Mouse (Mus musculus) kidney, adult 2 months (tissue): ENCODE results near the gene Cyp2b13. TPM values are rescaled to one million over a fixed set of nuclear protein-coding genes. Genes with fewer than 3 reads are reported as not detected.
"Not testable (repeated sequence)": the region's sequence is repeated elsewhere in the genome, so short reads cannot be mapped to it uniquely, and the experiment has no call there.

ENCODE experiments used
- DNase-seq: peaks from one replicate; pipeline ENCODE4 v3.0.0; 2021
- H3K27ac ChIP-seq: fragments of 200-500 bp; 2 replicates; pipeline ENCODE4 v1.5.1; 2012; ENCODE audit warnings: low read depth, low read length, control low read depth, inconsistent platforms; ENCODE audit not compliant: insufficient read depth
- H3K27me3 ChIP-seq: fragments of 200-500 bp; replicated peaks from 2 replicates; pipeline ENCODE4 v1.6.1; 2012; ENCODE audit warnings: mild to moderate bottlenecking, moderate library complexity, low read length, inconsistent platforms; ENCODE audit not compliant: control insufficient read depth, insufficient read depth
- H3K36me3 ChIP-seq: fragments of 200-500 bp; 2 replicates; pipeline ENCODE4 v1.6.1; 2012; ENCODE audit warnings: mild to moderate bottlenecking, moderate library complexity, low read length, inconsistent platforms; ENCODE audit not compliant: control insufficient read depth, insufficient read depth
- H3K4me1 ChIP-seq: fragments of 200-500 bp; 2 replicates; pipeline ENCODE4 v1.6.1; 2011; ENCODE audit warnings: low read length; ENCODE audit not compliant: control insufficient read depth, insufficient read depth
- H3K4me3 ChIP-seq: fragments of 200-500 bp; 2 replicates; pipeline ENCODE4 v1.5.1; 2011; ENCODE audit warnings: mild to moderate bottlenecking, low read depth, low read length, control low read depth; ENCODE audit not compliant: insufficient read depth
- CTCF ChIP-seq: fragments of 200-500 bp; conservative IDR thresholded peaks from 2 replicates; pipeline ENCODE4 v1.5.1; 2011; ENCODE audit warnings: low read depth, mild to moderate bottlenecking, control low read depth, low read length, moderate library complexity, mixed read lengths; ENCODE audit not compliant: insufficient read depth, insufficient read length
- POLR2A ChIP-seq: fragments of 200-500 bp; IDR thresholded peaks from one replicate; pipeline ENCODE4 v1.6.1; 2011; ENCODE audit warnings: low read depth, low read length, control low read depth
- WGBS: fragments of 180-500 bp; shearing (Covaris S2); methylation state at CpG from one replicate; pipeline ENCODE4 v1.1.7; 2018; 5-methylcytosine and 5-hydroxymethylcytosine counted together
- polyA plus RNA-seq: library from polyadenylated mRNA; depleted of rRNA; stranded (reverse); fragments of >200 nt; gene quantifications from 2 replicates; pipeline ENCODE4 v1.2.3, GENCODE M21; 2012; rRNA removed

The Cyp2b13 gene
- not detected in 2 replicates for polyA plus RNA-seq

DNA sequence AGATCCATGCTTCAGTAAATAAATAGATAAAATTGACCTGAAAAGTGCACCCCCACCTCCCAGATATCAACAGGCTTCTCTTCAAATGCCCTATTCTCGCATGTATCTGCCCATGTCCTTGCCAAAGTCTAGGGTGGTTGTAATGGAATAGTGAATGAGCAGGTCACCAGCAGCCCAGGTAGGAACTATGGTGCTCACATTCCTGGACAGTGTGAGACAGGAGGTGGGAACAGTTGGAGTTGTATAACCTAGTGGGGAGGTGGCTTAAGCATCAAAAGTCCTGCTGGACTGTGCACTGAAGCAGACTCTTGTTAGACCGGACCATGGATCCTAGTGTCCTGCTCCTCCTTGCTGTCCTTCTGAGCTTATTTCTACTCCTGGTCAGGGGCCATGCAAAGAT is at the start of gene Cyp2b13:
Cyp2b13 (plus strand) TSS at position 301 of the 400 bp plus-strand sequence.
- H3K4me1 ChIP-seq = not testable (repeated sequence)
- 75% methylated on average over 1 of the region's 2 CpGs for WGBS

DNA sequence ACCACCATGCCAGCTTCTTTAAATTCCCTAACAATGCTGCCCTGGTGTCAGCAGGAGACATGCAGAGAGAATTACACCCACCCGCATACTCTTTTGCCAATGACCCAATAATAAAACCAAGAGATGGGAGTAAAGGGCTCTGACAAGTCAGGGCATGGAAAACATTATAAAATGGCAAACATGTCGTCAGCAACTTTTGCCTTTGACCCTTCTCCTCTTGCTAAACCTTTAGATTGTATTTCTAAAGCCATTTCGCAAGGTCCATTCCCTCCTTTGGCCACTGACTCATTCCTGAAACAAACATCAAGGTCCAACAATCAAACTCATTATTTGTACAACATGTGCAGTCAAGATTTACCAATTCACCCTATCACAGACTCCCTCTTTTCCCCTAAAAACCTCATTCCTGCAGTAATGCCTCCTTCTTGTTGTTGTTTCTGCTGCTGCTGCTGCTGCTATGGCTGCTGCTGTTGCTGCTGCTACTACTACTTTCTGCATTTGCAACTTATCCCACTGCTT is 41.4 kb upstream of the Cyp2b13 start:
- not testable (repeated sequence) for H3K36me3 ChIP-seq, H3K27ac ChIP-seq, H3K4me1 ChIP-seq, DNase-seq, H3K27me3 ChIP-seq, H3K4me3 ChIP-seq
- 70% methylated on average over 1 of the region's 3 CpGs for WGBS

More for the DNA sequence above, at the start of gene Cyp2b13:
- H3K4me3 ChIP-seq, DNase-seq, H3K27ac ChIP-seq, H3K27me3 ChIP-seq, H3K36me3 ChIP-seq: not testable (repeated sequence)

DNA sequence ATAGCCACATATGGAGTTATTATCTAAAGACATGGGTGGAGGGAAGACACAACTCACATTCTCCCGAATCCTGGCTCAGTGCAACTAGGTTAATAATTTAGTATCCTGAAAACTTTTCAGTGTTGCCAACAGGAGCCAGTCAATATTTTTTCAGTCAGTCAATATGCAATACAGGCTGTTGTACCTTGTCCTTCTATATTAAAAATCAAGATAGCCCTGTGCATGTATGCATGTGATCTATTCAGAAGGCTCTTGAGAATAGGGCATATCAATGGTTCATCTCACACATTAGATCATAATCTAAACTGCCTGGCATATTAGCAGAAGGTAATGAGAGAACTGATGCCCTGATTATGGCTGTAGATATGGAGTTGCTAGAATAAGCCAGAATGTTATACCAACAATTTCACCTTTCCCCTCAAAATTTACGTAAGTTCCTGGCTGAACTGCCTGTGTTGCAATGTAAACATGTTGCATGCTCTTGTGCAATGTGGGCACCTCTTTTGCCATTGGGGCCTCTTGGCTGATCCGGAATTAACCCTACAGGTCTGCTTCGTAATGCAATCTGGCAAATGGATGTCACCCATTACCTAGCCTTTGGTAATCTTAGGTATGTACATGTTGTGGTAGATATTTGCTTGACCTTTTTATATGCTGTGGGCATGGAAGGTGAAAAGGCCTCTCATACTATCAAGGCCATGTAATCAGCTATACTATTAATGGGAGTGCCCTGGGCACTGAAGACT is 6.2 kb upstream of the Cyp2b13 start:
- H3K4me3 ChIP-seq, H3K27ac ChIP-seq, H3K36me3 ChIP-seq, DNase-seq, H3K4me1 ChIP-seq, H3K27me3 ChIP-seq: not testable (repeated sequence)
- 86% methylated on average over 4 of the region's 4 CpGs for whole genome bisulfite sequencing

DNA sequence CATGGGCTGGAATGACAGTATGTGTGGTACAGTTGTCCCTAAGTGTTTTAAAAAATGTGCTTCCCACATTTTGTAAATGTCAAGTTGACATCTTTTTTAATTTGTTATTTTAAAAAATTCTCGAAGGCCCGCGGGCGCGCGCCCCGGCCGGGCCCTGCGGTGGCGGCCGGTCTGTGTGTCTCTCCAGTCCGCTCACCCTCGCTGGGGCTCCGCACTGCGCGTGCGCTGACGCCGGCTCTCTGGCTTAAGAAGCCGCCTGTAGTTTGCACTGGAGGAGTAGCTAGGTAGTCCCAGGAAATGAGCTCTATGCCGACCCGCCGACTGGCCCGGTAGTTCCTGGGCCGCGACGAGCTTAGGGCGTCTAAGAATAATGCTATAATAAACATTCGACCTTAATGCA is 10.4 kb downstream of the Cyp2b13 start:
- not testable (repeated sequence) for H3K27me3 ChIP-seq, DNase-seq, H3K4me3 ChIP-seq, H3K4me1 ChIP-seq, H3K27ac ChIP-seq, H3K36me3 ChIP-seq
- WGBS = 65% methylated on average over 29 of the region's 29 CpGs

DNA sequence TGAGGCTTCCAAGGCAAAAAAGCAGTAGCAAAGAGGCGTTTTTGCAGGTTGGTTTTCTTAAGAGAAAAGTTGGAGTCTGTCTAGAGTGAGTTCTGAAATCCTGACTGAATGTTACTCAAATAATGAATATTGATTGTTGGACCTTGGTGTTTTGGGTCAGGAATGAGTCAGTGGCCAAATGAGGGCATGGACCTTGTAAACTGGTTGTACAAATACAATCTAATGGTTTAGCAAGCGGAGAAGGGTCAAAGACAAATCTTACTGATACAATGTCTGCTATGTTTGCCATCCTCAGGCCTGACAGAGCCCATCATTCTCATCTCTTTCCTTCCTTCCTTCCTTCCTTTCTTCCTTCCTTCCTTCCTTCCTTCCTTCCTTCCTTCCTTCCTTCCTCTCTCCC is 21.3 kb downstream of the Cyp2b13 start:
- Histone ChIP-seq H3K4me3 (no peak overlapping the region), H3K27me3 (no peaks in the 10 kb centered on the region), H3K27ac (no peak overlapping the region), H3K36me3 (no peaks in the 10 kb centered on the region), H3K4me1 (no peaks in the 10 kb centered on the region)
- 69% methylated on average over 2 of the region's 2 CpGs for WGBS
- no peak for TF ChIP-seq POLR2A
- no peak for TF ChIP-seq CTCF
- no peak for DNase-seq

DNA sequence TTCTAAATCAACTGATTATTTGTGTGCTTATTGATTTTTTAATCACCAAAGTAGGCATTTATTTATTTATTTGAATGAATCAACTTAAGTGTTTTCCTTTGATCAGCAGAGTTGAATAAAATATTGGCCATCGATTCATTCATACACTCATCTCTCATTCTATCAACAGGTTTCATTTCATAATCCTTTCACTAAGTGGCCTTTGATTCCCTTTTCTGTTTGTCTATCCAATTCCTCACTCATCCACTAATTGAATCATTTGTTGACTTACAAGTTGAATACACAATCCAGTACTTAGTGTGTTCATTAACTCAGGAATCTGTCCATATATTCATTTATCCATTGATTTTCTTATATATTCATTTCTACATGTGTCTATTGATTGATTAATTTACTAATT is 26.1 kb downstream of the Cyp2b13 start:
- Histone ChIP-seq H3K4me1 (no peaks in the 10 kb centered on the region), H3K4me3 (no peak overlapping the region), H3K27me3 (no peaks in the 10 kb centered on the region), H3K27ac (no peak overlapping the region), H3K36me3 (no peaks in the 10 kb centered on the region)
- no peak for DNase-seq
- 87% methylated on average over 1 of the region's 1 CpGs for WGBS
- TF ChIP-seq POLR2A (no peak), CTCF (no peak)

DNA sequence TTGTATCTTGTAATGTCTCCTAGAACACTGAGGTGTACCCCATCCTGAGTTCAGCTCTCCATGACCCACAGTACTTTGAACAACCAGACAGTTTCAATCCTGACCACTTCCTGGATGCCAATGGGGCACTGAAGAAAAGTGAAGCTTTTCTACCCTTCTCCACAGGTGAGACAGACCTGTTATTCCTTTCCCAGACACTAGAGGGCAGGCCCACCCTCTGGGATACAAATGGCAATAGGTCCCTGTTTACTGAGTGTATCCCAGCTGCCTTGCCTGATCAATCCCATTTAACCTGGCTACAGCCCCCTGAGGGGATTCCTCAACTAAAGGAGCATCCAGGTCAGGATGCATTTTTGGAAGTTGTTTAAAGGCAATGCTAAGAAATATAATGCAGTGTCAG is 27.3 kb downstream of the Cyp2b13 start:
- not testable (repeated sequence) for H3K27ac ChIP-seq, H3K4me1 ChIP-seq, H3K4me3 ChIP-seq, H3K36me3 ChIP-seq, H3K27me3 ChIP-seq
- peak; percentile 47 for TF ChIP-seq CTCF
- peak; percentile 1 for DNase-seq

DNA sequence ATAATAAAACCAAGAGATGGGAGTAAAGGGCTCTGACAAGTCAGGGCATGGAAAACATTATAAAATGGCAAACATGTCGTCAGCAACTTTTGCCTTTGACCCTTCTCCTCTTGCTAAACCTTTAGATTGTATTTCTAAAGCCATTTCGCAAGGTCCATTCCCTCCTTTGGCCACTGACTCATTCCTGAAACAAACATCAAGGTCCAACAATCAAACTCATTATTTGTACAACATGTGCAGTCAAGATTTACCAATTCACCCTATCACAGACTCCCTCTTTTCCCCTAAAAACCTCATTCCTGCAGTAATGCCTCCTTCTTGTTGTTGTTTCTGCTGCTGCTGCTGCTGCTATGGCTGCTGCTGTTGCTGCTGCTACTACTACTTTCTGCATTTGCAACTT is 78.3 kb downstream of the Cyp2b13 start:
- WGBS = no CpG with 5 or more reads among the region's 2 CpGs
- not testable (repeated sequence) for H3K4me3 ChIP-seq, H3K27ac ChIP-seq, H3K27me3 ChIP-seq, H3K4me1 ChIP-seq, H3K36me3 ChIP-seq, DNase-seq

DNA sequence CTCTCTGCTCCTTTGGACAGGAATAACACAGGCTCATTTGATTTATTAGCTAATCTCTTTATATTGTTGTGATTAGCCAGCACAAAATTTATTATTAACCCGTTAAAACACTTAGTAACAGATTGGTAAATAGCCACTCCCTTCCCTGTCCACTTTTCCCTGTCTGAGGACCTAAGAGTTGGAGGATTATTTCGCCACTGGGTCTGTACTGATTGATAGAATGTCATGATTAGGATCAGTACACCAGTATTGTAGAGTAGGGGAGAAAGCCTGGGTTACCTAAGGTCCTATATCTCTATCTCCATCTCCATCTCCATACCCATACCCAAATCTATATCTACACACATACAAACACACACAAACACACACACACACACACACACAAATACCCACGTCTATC is 82.4 kb downstream of the Cyp2b13 start:
- H3K36me3 ChIP-seq, H3K27ac ChIP-seq, DNase-seq, H3K27me3 ChIP-seq, H3K4me1 ChIP-seq, H3K4me3 ChIP-seq: not testable (repeated sequence)
- 50% methylated on average over 1 of the region's 3 CpGs for WGBS
